Mouse (Mus musculus) hematopoietic multipotent progenitor cell, adult 10-12 weeks (in vitro differentiated cells): ENCODE measurements around the gene Olfr1499. TPM values are rescaled to one million over a fixed set of nuclear protein-coding genes. Genes with fewer than 3 reads are reported as not detected.

Experiments used
- polyA plus RNA-seq: library from polyadenylated mRNA; stranded (reverse); fragments of >175 nt; gene quantifications from 2 replicates; pipeline ENCODE4 v1.2.3, GENCODE M21; 2012; ENCODE audit warnings: low replicate concordance

Olfr1499 gene
- not detected in 2 replicates for polyA plus RNA-seq

GRCm38 (mm10) chr19:13819347-13819746 is at the start of gene Olfr1499:
Gene Olfr1499, minus strand, starts transcription at chr19:13819447.

GRCm38 (mm10) chr19:13861495-13861894 is 42.2 kb upstream of the Olfr1499 start, which contains the start of gene Olfr1502:
Gene Olfr1502, plus strand, starts transcription at chr19:13861795.

GRCm38 (mm10) chr19:13850592-13850991 is 31.3 kb upstream of the Olfr1499 start, which contains the start of gene Olfr1501:
Gene Olfr1501, minus strand, starts transcription at chr19:13850692.

GRCm38 (mm10) chr19:13830388-13830787 is 11.1 kb upstream of the Olfr1499 start, which contains the start of gene Olfr1500:
Gene Olfr1500, minus strand, starts transcription at chr19:13830488.

GRCm38 (mm10) chr19:13798102-13798501 is 21.1 kb downstream of the Olfr1499 start, which contains the start of gene Olfr1497:
Gene Olfr1497, minus strand, starts transcription at chr19:13798202.

GRCm38 (mm10) chr19:13777578-13777977 is 41.7 kb downstream of the Olfr1499 start, which contains the start of gene Olfr1496:
Gene Olfr1496, plus strand, starts transcription at chr19:13777878.

GRCm38 (mm10) chr19:13764306-13764705 is 54.9 kb downstream of the Olfr1499 start, which contains the start of gene Olfr1495:
Gene Olfr1495, plus strand, starts transcription at chr19:13764606.

Other genes with a start within 250 kb of the Olfr1499 start
- not detected in 2 replicates for gene Olfr1484, start 235.9 kb downstream of the Olfr1499 start, polyA plus RNA-seq
- 0.04 TPM in 1 of 2 replicates, not detected in the other for gene Olfr1487, start 202.1 kb downstream of the Olfr1499 start, polyA plus RNA-seq
- not detected in 2 replicates for gene Olfr1489, start 187.8 kb downstream of the Olfr1499 start, polyA plus RNA-seq
- gene Olfr1490, start 168.4 kb downstream of the Olfr1499 start, polyA plus RNA-seq: not detected in 2 replicates
- gene Olfr1491, start 122.2 kb downstream of the Olfr1499 start, polyA plus RNA-seq: not detected in 2 replicates
- gene Olfr1493-ps1, start 96.2 kb downstream of the Olfr1499 start, polyA plus RNA-seq: not detected in 2 replicates
- not detected in 2 replicates for gene Olfr1494, start 79.7 kb downstream of the Olfr1499 start, polyA plus RNA-seq
- gene Olfr1495, start 54.8 kb downstream of the Olfr1499 start, polyA plus RNA-seq: not detected in 2 replicates
- gene Olfr1496, start 41.6 kb downstream of the Olfr1499 start, polyA plus RNA-seq: not detected in 2 replicates
- gene Olfr1497, start 21.2 kb downstream of the Olfr1499 start, polyA plus RNA-seq: not detected in 2 replicates
- gene Olfr1500, start 11.0 kb upstream of the Olfr1499 start, polyA plus RNA-seq: not detected in 2 replicates
- gene Olfr1501, start 31.2 kb upstream of the Olfr1499 start, polyA plus RNA-seq: not detected in 2 replicates
- gene Olfr1502, start 42.3 kb upstream of the Olfr1499 start, polyA plus RNA-seq: not detected in 2 replicates
- not detected in 2 replicates for gene Olfr1504, start 78.5 kb upstream of the Olfr1499 start, polyA plus RNA-seq
- not detected in 2 replicates for gene Olfr1505, start 94.1 kb upstream of the Olfr1499 start, polyA plus RNA-seq